Comparison of ENCODE assay signal across 8 mouse cellular contexts in the genomic region with DNA sequence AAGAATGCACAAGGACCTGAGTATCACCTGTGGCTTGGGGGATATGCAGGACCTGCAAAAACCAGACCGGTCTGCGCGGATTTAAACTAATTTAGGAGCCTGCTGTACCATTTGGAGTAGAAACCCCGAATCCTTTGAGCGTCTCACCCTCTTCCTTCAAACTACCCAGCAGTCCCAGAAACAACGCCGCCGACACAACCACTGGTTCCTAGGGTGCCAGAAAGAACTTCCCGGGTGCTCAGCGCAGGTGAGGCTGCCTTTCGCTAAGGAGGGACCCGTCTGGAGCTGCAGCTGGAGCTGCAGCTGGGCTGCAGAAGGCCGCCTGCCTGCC. TPM values are rescaled to one million over a fixed set of nuclear protein-coding genes. Genes with fewer than 3 reads are reported as not detected.
DNase-seq lines count a peak whose midpoint lies in the region; ATAC-seq and TF ChIP-seq lines count a peak whose summit lies in the region.

No protein-coding gene starts in this region.

- peak overlapping the region; percentile 75 for H3K9ac ChIP-seq in heart, postnatal 0 days (replicated peaks; ENCODE audit: low read depth, low read length)
- peak overlapping the region; percentile 67 for H3K9ac ChIP-seq in hindbrain, embryonic 12.5 days
- peak overlapping the region; percentile 72 for H3K9ac ChIP-seq in midbrain, embryonic 12.5 days (replicated peaks)

- H3K36me3 ChIP-seq in heart, postnatal 0 days (replicated peaks; ENCODE audit: control insufficient read depth, insufficient read depth, low read length), result no peaks in the 10 kb centered on the region
- no peaks in the 10 kb centered on the region for H3K36me3 ChIP-seq in hindbrain, embryonic 12.5 days
- 0 out of 2 replicates have a peak, but pooled peaks cover 5% of the 10 kb centered on the region for H3K36me3 ChIP-seq in midbrain, embryonic 12.5 days

- peak overlapping the region; percentile 71 for H3K4me3 ChIP-seq in heart, postnatal 0 days (ENCODE audit: low read depth, low read length)
- peak overlapping the region; percentile 64 for H3K4me3 ChIP-seq in hindbrain, embryonic 12.5 days
- peak overlapping the region; percentile 75 for H3K4me3 ChIP-seq in midbrain, embryonic 12.5 days

- H3K27ac ChIP-seq in heart, postnatal 0 days (ENCODE audit: low read depth), result peak overlapping the region; percentile 79
- peak overlapping the region; percentile 56 for H3K27ac ChIP-seq in hindbrain, embryonic 12.5 days
- peak overlapping the region; percentile 69 for H3K27ac ChIP-seq in midbrain, embryonic 12.5 days (replicated peaks)

- no peak for TF ChIP-seq EP300 in heart, postnatal 0 days (IDR thresholded peaks at IDR 0.05; ENCODE audit: low read depth)

- H3K9me3 ChIP-seq in heart, postnatal 0 days (replicated peaks; ENCODE audit: control insufficient read depth, low read length), result no peaks in the 10 kb centered on the region
- H3K9me3 ChIP-seq in hindbrain, embryonic 12.5 days (replicated peaks), result no peaks in the 10 kb centered on the region
- no peaks in the 10 kb centered on the region for H3K9me3 ChIP-seq in midbrain, embryonic 12.5 days

- ATAC-seq in heart, postnatal 0 days (ENCODE audit: insufficient read depth, low read depth), result no peak
- no peak for ATAC-seq in hindbrain, embryonic 12.5 days (ENCODE audit: low FRiP score)
- no peak; the same call in none of the 2 replicates for ATAC-seq in midbrain, embryonic 12.5 days (ENCODE audit: low FRiP score, low read depth)

- H3K4me1 ChIP-seq in heart, postnatal 0 days (ENCODE audit: control insufficient read depth, insufficient read depth), result peaks cover 6% of the 10 kb centered on the region; the same call in 1 of the 2 replicates
- H3K4me1 ChIP-seq in hindbrain, embryonic 12.5 days, result 0 out of 2 replicates have a peak, but pooled peaks cover 3% of the 10 kb centered on the region
- H3K4me1 ChIP-seq in midbrain, embryonic 12.5 days, result 0 out of 2 replicates have a peak, but pooled peaks cover 3% of the 10 kb centered on the region

- no peak for DNase-seq in heart, postnatal 0 days (ENCODE audit: low spot score)
- no peak for DNase-seq in heart, adult 8-10 months (ENCODE audit: low spot score)
- peak; percentile 63 for DNase-seq in R1 (ENCODE audit: low read depth, low spot score)
- DNase-seq in spleen, adult 12 weeks (ENCODE audit: low spot score), result no peak
- DNase-seq in retina, embryonic 14.5 days (ENCODE audit: low spot score), result no peak
- DNase-seq in adrenal gland, postnatal 4 days (ENCODE audit: low spot score in 2 of 2), result no peak

- TF ChIP-seq CTCF in heart, postnatal 0 days (IDR thresholded peaks at IDR 0.05; ENCODE audit: low read depth), result no peak

- H3K4me2 ChIP-seq in heart, postnatal 0 days (ENCODE audit: low read depth, low read length), result peak overlapping the region; percentile 90
- peak overlapping the region; percentile 61 for H3K4me2 ChIP-seq in hindbrain, embryonic 12.5 days (replicated peaks)
- peak overlapping the region; percentile 80 for H3K4me2 ChIP-seq in midbrain, embryonic 12.5 days (replicated peaks)

- H3K27me3 ChIP-seq in heart, postnatal 0 days (ENCODE audit: control insufficient read depth, insufficient read depth, low read length), result no peaks in the 10 kb centered on the region
- no peaks in the 10 kb centered on the region for H3K27me3 ChIP-seq in hindbrain, embryonic 12.5 days
- H3K27me3 ChIP-seq in midbrain, embryonic 12.5 days, result 0 out of 2 replicates have a peak, but pooled peaks cover 3% of the 10 kb centered on the region

- 1% methylated on average over 13 of the region's 13 CpGs for WGBS in heart, postnatal 0 days
- WGBS in hindbrain, embryonic 12.5 days, result 2% methylated on average over 13 of the region's 13 CpGs
- WGBS in midbrain, embryonic 12.5 days, result under 1% methylated on average over 13 of the region's 13 CpGs

RNA-seq across cellular contexts. Expression of gene Slc25a15, which starts 0.6 kb away (rescaled TPM):
- 7.9 and 8.3 TPM in 2 replicates for total RNA-seq in heart, postnatal 0 days (2014; rRNA removed; ENCODE audit: low replicate concordance)
- polyA plus RNA-seq in heart, postnatal 0 days (2015; fragmentation: Nextera tagmentation; extraction: Ambion mirVana), result 9.7 and 10.8 TPM in 2 replicates
- total RNA-seq in heart, adult 8-10 months (2022), result 10 to 100 TPM; 11.7 to 13.1 (median 12.4) TPM
- 13.6 and 14.0 TPM in 2 replicates for polyA plus RNA-seq in hindbrain, embryonic 12.5 days (2016; fragmentation: Nextera tagmentation; extraction: Ambion mirVana)
- 12.5 and 13.6 TPM in 2 replicates for polyA plus RNA-seq in midbrain, embryonic 12.5 days (2016; fragmentation: Nextera tagmentation; extraction: Ambion mirVana)
- 10 to 100 TPM; 18.7 to 24.5 TPM for total RNA-seq in adrenal gland, postnatal 4 days (2021)

RNA-seq across cellular contexts. Expression of gene Mrps31, which starts 13.4 kb away (rescaled TPM):
- total RNA-seq in heart, postnatal 0 days (2014; rRNA removed; ENCODE audit: low replicate concordance), result 21.7 and 27.3 TPM in 2 replicates
- polyA plus RNA-seq in heart, postnatal 0 days (2015; fragmentation: Nextera tagmentation; extraction: Ambion mirVana), result 67.9 and 72.5 TPM in 2 replicates
- 10 to 100 TPM; 53.1 to 67.7 (median 55.5) TPM for total RNA-seq in heart, adult 8-10 months (2022)
- polyA plus RNA-seq in hindbrain, embryonic 12.5 days (2016; fragmentation: Nextera tagmentation; extraction: Ambion mirVana), result 38.2 and 41.1 TPM in 2 replicates
- 38.5 and 43.8 TPM in 2 replicates for polyA plus RNA-seq in midbrain, embryonic 12.5 days (2016; fragmentation: Nextera tagmentation; extraction: Ambion mirVana)
- total RNA-seq in adrenal gland, postnatal 4 days (2021), result 10 to 100 TPM; 42.4 to 45.7 TPM
